Mouse (Mus musculus): ENCODE data around the gene Ndufaf2. TPM values are rescaled to one million over a fixed set of nuclear protein-coding genes. Genes with fewer than 3 reads are reported as not detected.

Ndufaf2 gene
- total and polyA plus RNA-seq, 3 experiments, result 2.4 to 35.6 (median 31.2) TPM

DNA sequence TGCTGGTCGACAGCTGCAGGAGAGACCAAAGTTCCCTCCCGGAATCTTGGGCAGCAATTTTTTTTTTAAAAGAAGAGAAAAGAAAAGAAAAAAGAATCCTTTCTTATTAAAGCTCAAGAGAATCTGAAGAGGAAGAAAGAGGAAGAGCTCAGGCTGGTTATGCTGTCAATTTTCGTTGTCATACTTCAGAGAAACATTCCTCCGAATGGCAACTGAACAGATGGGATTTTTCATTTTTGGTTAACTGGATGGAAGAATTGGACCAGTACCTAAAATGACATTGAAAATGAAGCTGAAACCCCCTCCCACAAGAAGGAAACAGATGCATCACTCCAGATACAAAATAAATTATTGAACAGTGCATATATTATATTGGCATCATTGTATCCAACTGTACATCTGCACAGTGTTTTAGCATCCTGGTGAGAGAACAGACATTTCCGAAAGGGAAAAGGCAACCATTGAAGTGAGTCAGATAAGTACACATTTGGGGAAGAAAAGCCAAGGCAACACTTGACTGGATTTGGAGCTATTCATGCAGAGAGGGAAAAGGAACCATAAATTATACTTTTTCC, 19.9 kb downstream of the Ndufaf2 start:
- DNase-seq, result no peak

DNA sequence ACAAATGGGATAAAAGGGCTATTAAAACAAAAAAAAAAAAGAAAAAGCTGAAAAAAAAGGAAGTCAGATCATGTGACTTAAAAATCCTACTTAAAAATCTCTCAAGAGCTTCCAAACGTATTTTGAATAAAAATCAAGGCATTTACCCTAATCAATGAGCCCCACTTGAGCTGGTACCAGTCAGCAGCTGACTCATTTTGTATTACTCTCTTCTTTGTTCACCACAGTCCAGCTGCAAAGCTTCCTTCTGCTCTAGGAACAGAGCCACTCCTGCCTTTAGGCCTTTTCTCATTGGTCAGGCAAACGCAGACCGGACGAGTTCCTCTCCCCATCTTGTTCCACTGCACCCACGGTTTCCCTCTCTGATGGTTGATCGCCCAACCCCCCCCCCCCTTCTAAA, 22.8 kb downstream of the Ndufaf2 start:
- no peak for DNase-seq

DNA sequence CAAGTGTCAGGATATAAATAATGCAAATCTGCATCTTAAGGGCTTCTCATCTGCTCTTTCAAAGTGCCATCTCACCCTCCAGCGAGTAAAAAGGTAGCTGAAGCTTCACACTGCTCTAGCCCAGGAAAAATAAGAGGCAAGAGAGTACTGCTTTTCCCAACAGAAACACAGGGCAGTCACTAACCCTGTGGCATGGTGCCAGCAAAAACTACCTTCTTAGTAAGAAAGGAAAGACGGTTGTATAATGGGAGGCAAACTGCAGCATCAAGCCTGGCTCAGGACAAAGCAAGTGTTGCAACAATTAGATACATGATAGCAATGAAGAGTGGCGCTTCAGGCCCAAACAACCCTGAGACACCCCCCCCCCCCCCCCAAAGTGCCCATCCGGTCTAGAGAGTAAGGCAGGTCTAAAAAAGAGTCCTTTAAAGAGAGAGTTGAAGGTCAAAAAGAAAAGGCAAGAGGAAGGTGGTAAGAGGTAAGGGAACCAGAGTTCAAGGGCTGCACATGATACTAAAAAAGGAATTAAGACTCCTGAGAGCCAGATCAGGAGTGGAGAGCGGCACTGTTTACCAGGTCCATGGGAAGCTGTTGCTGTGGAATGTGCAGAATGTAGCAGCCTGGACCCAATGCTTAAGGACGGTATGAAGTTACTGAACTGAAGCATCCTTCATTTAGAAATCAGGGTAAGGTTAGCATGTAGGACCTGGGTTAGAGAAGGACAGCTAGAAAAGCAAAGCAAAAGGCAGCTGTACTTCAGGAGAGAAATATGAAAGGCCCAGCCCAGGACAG, 26.2 kb downstream of the Ndufaf2 start:
- DNase-seq, result no peak

DNA sequence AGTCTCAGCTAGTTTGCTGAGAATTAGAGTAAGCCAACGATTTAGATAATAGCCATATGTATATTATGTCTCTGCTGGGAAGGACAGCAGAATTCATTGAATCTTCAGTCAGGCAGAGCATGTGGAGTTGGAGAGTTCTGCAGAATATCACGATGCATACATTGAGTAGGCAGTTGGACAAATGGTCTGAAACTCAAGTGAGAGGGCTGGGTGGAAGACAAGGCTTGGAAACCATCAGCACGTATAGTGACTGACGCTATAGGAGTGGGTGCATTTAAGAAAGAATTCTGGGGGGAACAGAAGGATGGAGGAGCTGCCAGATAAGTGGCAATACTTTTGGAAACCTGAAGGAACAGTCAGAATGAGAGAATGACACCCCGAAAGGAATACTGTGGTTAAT, 27.7 kb downstream of the Ndufaf2 start:
- no peak for DNase-seq

DNA sequence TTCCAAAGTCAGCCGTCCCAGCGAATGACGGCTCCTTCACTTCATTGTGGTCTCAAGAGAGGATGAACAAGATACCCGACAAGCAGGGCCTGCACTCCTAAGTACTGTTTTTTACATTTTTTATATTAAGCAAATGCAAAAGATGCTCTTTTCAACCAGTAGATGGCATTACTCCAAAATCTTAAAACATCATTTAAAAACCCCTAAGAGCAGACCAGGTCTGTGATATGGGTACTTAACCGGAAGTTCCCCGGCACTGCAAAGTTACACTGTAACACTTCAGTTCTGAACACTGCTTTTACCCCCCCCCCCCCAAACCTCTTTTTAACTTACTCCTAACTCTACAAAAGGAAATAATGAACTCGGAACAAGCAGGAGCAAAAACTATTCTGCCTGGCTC, 29.4 kb downstream of the Ndufaf2 start:
- no peak for DNase-seq

DNA sequence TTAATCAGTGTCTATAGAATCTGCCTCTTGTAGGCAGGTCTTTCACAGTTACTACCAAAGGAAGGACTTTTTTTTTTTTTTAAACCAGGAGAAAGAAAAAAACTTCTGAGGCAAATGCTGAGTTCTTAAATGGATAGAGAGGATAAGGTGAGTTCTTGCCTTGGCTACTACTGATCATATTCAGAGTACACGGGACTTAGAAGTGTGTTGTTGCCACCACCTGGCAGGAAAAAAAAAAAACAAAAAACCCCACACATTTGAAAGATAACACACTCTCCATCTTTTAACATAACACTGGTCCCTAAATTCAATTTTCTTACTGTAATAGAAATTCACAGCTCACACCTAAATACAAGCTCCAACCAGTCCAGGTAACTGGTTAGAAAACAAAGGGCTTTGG, 30.5 kb downstream of the Ndufaf2 start:
- DNase-seq, result no peak

DNA sequence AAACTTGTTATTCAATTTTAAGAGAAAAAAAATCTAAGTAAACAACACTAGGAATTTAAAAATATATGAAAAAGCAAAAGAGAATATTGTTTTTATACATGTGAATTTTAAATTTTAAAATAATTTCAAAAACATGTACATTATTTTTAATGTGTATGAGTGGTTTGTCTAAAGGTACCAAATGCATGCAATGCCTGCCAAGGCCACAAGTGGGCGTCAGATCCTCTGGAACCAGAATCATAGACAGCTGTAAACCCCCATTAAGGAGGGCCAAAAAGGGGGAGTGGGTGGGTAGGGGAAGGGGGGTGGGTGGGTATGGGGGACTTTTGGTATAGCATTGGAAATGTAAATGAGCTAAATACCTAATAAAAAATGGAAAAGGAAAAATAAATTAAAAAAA, 31.3 kb downstream of the Ndufaf2 start:
- DNase-seq, result no peak

DNA sequence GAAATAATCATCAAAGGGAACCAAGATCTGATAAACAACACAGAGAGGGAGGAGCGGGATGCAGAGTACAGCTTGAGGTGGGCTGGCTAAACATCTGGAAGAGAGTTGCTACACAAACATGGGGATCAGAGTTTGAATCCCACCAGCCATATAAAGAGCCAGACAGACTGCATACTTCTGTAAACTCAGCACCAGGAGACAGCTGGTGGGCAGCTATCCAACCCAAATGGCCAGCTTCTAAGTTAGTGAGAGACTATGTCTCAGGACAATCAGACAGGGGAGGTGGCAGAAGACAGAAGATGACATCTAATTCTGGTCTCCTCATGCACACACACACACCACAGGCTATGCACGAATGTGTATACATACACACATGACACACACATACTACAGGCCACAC, 32.2 kb downstream of the Ndufaf2 start:
- DNase-seq, result no peak

DNA sequence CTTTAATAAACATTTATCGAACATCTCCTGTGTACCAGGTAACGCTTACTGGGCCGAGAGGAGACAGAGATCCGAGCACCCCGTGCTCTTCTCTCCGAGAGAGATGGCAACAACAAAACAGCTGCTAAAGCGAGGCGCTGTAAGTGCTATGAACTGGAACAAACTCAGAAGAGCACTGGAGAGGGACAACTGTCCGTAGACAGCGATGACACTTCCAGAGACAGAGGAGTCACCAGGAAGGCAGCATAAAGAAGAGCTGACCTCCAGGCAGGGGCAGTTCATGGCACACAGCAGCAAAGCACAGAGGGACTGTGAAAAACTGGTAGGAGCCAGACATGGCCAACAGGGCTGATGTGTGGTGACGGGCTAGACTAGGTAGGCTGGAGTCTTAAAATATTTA, 34.3 kb downstream of the Ndufaf2 start:
- no peak for DNase-seq

DNA sequence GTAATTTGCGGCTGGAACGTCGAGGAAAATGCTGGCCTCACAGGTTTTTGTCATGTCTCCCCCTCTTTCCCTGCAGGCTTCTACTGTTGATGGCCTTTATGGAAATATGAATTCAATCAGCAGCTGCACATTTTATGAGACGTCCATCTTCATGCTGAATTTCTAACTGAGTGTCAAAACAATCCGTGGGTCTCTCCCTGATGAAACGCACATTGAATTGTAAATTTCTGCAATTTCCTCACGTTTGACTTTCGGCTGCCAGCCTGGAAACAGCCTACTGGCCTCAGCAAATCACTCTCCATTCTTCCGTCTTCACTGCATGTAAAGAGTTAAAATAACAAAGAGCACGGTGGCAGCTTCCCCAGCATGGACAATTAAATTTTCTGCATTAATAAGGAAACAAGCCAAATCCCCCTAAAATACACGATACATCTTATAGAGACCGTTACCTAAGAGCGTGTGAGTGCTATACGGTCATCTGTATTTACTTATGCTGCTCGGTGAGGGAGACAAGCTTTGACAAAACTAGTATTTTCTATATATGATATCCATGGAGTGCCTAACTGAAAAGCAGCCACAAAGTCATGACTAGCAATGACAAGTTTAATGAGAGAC, 35.2 kb downstream of the Ndufaf2 start:
- DNase-seq, result no peak

DNA sequence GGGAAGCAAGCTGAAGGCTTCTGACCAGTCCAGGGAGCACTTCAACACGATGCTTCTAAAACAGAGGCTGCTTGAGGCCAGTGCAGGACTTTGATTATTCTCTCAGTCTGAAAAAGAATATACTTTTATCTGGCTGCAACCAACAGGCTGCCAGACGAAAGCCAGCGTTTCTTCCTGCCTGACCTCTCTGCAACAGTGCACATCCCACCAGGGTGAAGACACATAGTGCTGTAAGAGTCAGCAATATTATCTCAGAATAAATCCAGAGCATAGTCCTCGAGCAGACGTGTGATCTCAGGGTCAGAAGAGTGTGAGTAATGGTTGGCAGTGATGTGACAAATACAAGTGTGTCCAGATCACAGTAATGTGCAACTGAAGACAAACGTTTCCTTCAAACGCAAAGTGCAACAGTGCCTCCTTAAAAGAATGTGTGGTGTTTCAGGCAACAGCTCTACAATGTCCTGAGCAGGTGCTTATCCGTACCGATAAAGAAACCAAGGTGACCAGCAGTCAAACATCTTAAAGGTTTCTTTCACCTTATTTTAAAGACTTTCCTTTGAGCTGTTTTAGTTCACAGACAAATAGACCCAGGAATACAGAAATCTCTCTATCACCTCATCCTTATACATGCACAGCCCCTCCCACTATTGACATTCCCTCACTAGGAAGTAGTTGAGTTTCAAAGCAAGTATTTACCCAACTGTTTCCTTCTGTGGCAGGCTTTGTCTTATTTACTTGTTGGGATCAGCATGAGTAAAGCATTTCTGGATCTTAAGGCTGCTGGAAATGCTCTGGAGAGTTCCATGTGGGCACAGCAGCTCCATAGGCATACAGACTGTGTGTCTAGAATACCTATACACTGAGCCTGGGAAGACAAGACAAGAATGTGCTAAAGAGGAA, 38.8 kb downstream of the Ndufaf2 start:
- peak; percentile 17 for DNase-seq

DNA sequence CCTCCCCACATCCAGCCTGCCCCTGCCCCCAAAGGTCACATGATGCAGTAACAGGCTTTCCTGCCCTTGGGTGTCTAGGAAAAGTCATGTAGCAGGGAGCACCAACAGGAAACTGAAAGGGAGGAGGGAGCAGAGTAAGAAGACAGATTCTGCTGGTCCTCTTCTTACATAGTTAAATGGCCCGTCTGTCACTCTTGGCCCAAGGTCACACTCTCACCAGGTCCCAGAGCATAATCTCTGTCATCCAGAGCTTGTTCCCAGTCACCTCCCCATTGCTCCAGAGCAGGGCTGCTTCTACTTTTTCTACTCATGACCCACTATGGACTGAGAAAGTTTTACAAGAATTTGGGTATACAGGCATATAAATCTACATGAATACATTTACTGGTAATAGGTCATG, 40.2 kb downstream of the Ndufaf2 start:
- no peak for DNase-seq

DNA sequence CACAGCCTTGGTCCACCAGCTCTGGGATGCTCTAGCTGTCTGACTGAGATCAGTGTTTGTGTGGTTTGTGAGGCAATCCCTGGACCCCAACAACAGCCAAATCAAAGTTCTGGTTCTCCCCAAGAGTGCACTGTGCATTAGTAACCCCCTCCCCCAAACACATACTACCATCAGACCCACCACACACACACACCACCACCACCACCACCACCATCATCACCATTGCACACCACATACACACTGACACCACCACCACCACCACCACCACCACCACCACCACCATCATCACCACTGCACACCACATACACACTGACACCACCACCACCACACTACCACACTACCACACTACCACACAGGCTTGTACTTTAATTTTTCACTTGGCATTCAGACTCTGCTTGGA, 40.8 kb downstream of the Ndufaf2 start:
- DNase-seq, result no peak

DNA sequence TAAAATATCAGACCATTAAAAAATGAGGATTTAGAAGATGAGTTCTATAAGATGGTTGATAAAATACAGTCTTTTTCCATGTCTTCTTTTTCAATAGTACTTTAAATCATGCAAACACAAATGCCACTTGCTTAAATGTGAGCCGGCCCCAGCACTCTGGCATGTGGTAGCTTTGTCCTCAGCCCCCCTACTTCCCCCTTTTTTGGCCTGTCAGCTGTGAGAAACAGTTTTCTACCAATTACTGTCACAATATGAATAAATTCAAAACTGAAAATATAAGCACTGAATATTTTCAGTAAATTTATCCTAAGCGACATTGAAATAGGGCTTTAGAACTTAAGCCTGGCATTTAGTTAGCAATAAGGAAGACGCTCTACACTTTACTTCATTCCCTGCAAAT, 44.2 kb downstream of the Ndufaf2 start:
- DNase-seq, result no peak

DNA sequence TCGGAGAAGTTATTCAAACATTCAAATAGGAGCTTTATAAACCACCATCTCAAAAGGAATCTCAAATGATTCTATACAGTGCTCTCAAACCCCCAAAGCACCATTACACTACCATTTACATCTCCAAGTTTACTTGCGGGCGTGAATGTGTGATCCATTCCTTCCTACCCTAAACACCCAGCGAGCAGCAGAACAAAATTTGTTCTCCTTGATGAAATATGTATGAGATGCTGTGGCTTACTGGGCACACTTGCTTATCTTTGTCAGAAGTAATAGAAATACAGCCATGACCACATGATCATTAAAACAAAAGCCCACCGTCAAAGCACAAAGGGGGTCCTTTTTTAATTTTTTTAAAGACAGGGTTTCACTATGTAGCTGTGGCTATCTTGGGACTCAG, 44.9 kb downstream of the Ndufaf2 start:
- DNase-seq, result no peak

DNA sequence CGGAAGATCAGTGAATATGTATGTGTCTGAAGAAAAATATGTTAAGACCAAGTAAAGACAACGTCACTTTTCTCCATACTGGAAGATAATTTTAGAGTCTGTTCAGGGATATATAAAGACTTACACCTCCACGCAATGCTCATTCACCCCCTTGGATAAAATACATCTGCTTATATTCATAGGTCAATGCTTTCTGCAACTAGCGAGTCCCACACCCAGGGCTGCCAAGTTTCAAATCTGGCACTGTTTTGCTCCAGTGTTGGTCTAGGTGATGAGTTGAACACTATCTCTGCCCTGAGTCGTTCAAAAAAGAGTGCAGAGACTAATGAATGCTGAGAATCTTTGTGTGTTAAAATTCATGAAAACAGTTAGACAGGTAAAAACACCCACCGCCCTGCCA, 47.5 kb downstream of the Ndufaf2 start:
- DNase-seq, result no peak

DNA sequence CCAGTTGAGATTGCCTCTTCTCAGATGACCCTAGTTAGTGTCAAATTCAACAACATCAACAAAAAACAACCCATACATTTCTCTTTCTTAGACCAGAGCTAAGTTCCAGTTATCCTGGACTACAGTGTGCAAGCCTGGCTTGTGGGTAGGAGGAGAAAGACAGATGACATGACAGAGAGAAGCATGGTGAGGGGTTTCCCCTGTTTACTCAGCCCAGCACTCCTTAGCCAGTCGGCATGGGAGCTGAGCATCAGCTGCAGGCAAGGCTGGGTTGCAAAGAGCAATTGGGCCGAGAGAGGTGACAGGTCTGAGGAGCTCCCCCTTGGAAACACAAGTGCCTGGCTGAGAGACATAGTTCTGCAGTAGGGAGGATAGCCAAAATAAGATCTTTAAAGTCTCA, 57.7 kb downstream of the Ndufaf2 start:
- DNase-seq, result no peak

DNA sequence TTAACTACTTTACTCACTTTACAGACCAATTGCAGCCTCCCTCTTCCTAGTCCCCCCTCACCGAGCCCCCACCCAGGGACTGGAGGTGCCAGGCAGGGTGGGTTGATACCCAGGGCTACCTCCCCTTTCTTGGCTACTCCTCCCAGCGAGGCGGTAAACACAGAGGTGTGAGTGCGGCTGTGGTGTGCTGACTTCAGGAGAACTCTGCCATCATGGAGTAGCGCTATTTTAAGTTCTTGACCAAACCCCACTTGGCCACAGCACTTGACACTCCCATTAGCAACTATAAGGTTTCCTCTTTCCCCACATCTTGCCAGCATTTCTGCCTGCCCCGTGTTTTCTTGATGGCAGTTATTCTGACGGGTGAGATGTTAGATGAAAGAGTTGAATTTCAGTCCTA, 62.0 kb downstream of the Ndufaf2 start:
- no peak for DNase-seq

DNA sequence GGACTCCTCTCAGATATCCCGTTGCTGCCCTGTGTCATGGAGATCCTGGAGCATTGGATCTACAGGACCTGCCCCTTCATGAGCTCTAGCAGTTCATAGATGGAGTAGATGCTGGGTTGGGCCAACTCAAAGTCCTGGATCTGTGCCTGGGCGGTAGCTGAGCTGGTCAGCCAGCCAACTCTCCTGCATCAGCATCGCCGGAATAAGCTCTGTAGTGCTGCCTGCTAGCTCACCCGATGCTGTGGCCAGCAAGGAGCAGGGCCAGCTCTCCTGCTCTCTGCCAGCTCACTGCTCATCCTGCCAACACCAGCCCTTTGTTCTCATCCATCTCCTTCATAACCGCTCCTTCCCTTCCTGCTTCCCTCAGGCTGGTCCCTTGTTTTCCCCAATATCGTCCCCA, 62.8 kb downstream of the Ndufaf2 start:
- peak; percentile 5 for DNase-seq

DNA sequence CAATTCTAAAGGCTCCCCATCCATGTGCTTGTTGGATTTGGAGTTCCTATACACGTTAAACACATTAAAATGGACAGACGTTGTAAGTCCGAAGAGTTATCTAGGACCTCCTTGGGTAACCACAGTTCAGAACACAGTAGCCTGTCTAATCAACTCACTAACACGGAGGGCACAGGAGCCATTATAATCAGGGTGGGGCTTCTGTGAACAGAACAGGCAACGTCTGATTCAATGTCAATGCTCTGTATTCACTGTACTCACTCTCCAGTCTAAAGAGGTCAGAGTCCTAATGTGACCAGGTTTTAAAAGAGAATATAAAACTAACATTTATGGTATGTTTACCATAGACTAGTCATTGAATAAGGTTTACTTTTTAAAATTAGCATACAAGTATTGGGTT, 63.7 kb downstream of the Ndufaf2 start:
- DNase-seq, result no peak

DNA sequence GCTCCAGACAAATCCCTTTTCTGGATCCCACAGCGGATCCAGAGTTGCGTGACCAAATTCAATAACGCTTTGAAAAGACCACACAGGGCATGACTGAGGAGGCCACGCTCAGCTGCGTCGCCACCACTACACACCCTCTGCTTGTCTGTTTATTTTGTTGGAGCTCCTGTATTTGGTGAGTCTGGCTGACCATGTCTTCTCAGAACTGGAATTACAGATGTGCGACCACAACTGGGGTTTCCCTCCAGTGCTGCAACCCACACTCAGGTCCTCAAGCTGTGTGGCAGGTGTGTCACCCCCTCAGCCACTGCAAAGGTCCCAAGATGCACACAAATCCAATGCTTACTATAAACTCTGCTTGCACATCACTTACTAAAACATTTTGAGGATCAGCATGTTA, 66.1 kb downstream of the Ndufaf2 start:
- DNase-seq, result no peak

DNA sequence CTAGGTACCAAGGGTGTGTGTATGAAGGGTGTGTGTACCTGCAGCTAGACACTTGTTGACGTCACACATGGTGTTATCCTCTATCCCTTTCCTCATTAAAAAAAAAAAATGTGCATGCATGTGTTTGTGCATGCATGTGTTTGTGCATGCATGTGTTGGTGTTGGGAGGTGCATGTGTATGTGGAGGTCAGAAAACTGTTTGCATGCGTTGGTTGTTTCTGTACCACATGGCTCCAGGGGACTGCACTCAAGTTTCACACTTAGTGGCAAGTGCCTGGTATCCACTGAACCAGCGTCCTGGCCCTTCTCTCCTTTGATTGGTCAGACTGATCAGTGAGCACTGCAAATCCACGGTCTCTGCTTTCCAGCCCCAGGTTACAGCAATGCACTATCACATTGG, 71.7 kb downstream of the Ndufaf2 start:
- no peak for DNase-seq

DNA sequence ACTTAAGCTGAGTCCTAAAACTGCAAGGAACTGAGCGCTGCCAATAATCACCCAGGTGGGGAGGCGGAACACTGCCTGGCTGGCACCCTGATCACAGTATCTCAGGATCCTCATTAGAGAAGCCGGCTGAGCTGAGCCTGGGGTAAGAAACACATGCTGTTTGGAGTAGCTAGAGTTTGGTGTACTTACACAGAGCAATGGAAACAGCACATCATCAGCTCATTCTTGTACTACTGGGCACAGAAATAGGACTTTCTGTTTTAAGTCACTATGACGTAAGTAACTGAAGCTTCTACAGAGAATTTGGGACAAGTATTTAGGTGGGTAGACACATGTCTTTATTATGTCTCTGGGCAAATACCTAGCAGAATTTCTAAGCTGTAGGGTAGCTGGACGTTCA, 72.4 kb downstream of the Ndufaf2 start:
- DNase-seq, result no peak
